Mouse (Mus musculus): ENCODE measurements around the gene Npw.
A peak's percentile ranks its signal among the peaks of the same experiment; 100 is the strongest.

Gene Npw

GRCm38 (mm10) chr17:24640119-24640518 is 18.1 kb downstream of the Npw start:
- DNase-seq (ENCODE audit: low read depth), result no peak

- no peak for DNase-seq (ENCODE audit: low read depth)
Measured at GRCm38 (mm10) chr17:24639571-24639988, 18.7 kb downstream of the Npw start.

GRCm38 (mm10) chr17:24638840-24639239 is 19.4 kb downstream of the Npw start:
- DNase-seq (ENCODE audit: low read depth), result no peak

- DNase-seq (ENCODE audit: low read depth), result no peak
Measured at GRCm38 (mm10) chr17:24638214-24638613, 20.0 kb downstream of the Npw start.

GRCm38 (mm10) chr17:24636781-24637481 is 21.3 kb downstream of the Npw start:
- no peak for DNase-seq (ENCODE audit: low read depth)

- DNase-seq (ENCODE audit: low read depth), result no peak
Measured at GRCm38 (mm10) chr17:24635694-24636093, 22.6 kb downstream of the Npw start.

GRCm38 (mm10) chr17:24635024-24635423 is 23.2 kb downstream of the Npw start:
- no peak for DNase-seq (ENCODE audit: low read depth)

GRCm38 (mm10) chr17:24633831-24634230 is 24.4 kb downstream of the Npw start:
- no peak for DNase-seq (ENCODE audit: low read depth)

GRCm38 (mm10) chr17:24632813-24633449 is 25.3 kb downstream of the Npw start:
- peak; percentile 44 for DNase-seq (ENCODE audit: low read depth)

GRCm38 (mm10) chr17:24632167-24632812 is 26.0 kb downstream of the Npw start, which contains the start of the genes Tsc2 and Nthl1:
Gene Tsc2, minus strand, starts transcription at chr17:24632630.
Gene Nthl1, plus strand, starts transcription at chr17:24632680.
- peak; percentile 52 for DNase-seq (ENCODE audit: low read depth)

GRCm38 (mm10) chr17:24630072-24630471 is 28.2 kb downstream of the Npw start:
- DNase-seq (ENCODE audit: low read depth), result no peak

- no peak for DNase-seq (ENCODE audit: low read depth)
Measured at GRCm38 (mm10) chr17:24628646-24629045, 29.6 kb downstream of the Npw start.

- DNase-seq (ENCODE audit: low read depth), result no peak
Measured at GRCm38 (mm10) chr17:24625472-24625871, 32.8 kb downstream of the Npw start.

GRCm38 (mm10) chr17:24617561-24618194 is 40.6 kb downstream of the Npw start:
- no peak for DNase-seq (ENCODE audit: low read depth)

GRCm38 (mm10) chr17:24610711-24611110 is 47.5 kb downstream of the Npw start:
- no peak for DNase-seq (ENCODE audit: low read depth)

- no peak for DNase-seq (ENCODE audit: low read depth)
Measured at GRCm38 (mm10) chr17:24608874-24609273, 49.4 kb downstream of the Npw start.

- no peak for DNase-seq (ENCODE audit: low read depth)
Measured at GRCm38 (mm10) chr17:24608370-24608769, 49.9 kb downstream of the Npw start.

All from fibroblast of lung, adult 2 months (primary cell).